Mouse (Mus musculus) gonadal fat pad, adult 2 months (tissue): ENCODE results near the gene Ms4a4c. TPM values are rescaled to one million over a fixed set of nuclear protein-coding genes. Genes with fewer than 3 reads are reported as not detected.
"Not testable (repeated sequence)": the region's sequence is repeated elsewhere in the genome, so short reads cannot be mapped to it uniquely, and the experiment has no call there.

Source experiments
- DNase-seq: peaks from one replicate; pipeline ENCODE4 v3.0.0-alpha.2; 2012; ENCODE audit warnings: low read depth
- polyA plus RNA-seq: library from polyadenylated mRNA; depleted of rRNA; stranded (reverse); fragments of >200 nt; gene quantifications from 2 replicates; pipeline ENCODE4 v1.2.3, GENCODE M21; 2012; rRNA removed

Ms4a4c gene
- 0.51 and 1.3 TPM in 2 replicates for polyA plus RNA-seq

- no peak for DNase-seq
Measured at GRCm38 (mm10) chr19:11404527-11404926, at the start of gene Ms4a4c. TSS of gene Ms4a4c (plus strand) at chr19:11404770.

DNA sequence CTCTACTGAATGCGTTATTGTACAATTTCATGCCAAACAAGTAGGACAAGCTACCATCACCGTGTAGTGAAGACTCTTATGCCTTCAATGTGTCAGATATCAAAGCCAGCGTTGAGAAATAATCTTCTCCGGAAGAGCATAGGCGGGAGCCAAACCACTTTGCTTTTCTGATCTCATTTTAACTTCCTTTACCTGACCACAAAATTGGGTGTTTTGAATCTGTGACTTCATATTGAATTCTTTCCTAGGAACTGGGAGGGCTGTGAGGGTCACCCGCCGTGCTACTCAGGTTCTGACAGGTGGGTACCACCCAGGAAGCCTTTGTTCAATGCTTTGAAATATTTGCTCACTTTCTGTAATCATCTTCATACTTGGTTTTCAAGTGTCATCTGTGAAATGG is 48.8 kb upstream of the Ms4a4c start:
- no peak for DNase-seq

DNA sequence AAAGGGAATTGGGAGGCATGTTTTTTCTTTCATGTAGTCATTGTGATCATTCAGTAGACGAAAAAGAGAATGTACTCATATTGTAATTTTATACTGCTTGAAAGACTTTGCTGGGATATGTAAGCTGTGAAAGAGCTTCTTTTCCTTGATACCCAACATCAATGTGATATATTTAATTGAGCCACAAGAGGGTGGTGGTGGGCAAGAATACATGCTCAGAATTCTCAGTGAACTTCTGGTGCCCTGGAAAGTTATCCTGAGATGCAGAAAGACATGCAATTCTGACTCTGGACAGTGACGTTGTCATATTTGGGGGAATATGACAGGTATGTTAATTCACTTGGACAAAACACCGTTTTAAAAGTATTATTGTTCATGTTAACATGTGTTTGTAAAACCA is 44.5 kb upstream of the Ms4a4c start:
- DNase-seq = no peak

DNA sequence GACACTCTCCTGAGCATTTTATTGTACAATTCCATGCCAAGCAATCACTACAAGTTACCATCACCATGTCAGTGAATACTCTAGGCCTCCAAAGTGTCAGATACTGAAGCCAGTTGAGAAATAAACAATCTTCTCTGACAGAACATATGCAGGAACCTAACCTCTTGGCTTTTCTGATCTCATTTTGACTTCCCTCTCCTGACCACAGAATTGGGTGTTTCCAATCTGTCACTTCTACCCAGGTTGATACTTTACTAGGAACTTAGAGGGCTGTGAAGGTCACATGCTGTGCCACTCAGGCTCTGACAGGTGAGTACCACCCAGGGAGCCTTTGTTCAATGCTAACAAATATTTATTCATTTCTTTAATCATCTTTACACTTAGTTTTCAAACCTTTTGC is 42.6 kb upstream of the Ms4a4c start:
- DNase-seq = no peak

DNA sequence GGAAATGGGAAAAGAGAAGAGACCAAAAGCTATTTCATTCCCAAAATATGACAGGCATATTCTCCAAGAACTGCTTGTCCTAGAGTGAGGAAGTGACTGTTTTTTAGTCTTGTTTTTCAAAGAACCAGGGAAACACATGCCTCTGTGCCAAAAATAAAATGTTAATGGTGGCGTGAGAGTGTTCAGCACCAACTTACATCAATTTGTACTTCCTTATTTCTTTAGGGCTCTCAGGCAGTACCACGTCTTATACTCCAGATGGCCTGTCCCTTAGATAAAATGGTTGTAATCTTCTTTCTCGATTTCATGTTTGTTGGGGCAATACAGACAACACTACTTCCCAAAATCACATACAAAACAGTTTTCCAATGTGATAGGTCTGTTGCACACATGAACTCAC is 36.3 kb upstream of the Ms4a4c start:
- DNase-seq = no peak

GRCm38 (mm10) chr19:11371181-11371580 is 33.4 kb upstream of the Ms4a4c start:
- DNase-seq = no peak

- DNase-seq = no peak
Measured at GRCm38 (mm10) chr19:11375273-11375672, 29.3 kb upstream of the Ms4a4c start, which contains the start of gene Ms4a4a. TSS of gene Ms4a4a (plus strand) at chr19:11375523.

- DNase-seq = no peak
Measured at GRCm38 (mm10) chr19:11376399-11376798, 28.2 kb upstream of the Ms4a4c start.

- no peak for DNase-seq
Measured at GRCm38 (mm10) chr19:11387109-11387508, 17.5 kb upstream of the Ms4a4c start.

GRCm38 (mm10) chr19:11387685-11388084 is 16.9 kb upstream of the Ms4a4c start:
- no peak for DNase-seq

GRCm38 (mm10) chr19:11388949-11389348 is 15.6 kb upstream of the Ms4a4c start:
- no peak for DNase-seq

DNA sequence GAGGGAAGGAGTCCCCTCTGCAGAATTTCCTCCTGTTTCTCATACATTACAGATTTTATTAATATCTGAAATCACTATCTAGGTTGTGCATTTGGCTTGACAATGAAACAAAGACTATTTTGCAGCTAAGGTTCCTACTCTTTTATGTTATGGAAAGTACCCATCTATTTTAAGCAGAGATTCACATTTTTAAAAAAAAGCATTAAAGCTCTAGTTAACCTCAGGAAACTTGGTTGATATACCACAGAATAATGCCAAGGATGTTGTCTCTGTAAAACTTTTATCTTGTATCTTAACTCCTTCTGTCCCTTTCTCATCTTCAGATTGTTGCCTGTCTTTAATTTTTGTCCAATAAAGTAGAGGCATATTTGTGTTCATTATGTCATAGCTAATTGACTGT is 8.8 kb upstream of the Ms4a4c start:
- no peak for DNase-seq

DNA sequence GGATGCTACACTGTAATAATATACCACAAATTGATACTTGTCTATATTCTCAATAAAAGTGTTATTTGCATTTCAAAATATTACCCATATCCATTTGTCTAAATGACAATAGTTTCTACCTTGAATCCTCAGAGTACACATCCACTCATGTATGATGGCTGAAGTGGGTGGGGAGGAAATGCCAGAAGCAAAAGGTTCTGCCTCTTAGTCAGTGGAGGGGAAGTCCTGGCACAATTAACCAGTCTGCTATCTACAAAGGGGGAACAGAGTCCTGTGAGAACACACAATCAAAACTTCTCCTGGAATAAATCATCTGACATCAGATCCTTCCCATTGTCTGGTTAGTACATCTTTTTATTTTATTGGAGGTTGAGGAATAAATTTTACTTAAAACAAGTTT is 2.9 kb downstream of the Ms4a4c start:
- no peak for DNase-seq

- no peak for DNase-seq
Measured at GRCm38 (mm10) chr19:11408591-11408990, 4.0 kb downstream of the Ms4a4c start.

DNA sequence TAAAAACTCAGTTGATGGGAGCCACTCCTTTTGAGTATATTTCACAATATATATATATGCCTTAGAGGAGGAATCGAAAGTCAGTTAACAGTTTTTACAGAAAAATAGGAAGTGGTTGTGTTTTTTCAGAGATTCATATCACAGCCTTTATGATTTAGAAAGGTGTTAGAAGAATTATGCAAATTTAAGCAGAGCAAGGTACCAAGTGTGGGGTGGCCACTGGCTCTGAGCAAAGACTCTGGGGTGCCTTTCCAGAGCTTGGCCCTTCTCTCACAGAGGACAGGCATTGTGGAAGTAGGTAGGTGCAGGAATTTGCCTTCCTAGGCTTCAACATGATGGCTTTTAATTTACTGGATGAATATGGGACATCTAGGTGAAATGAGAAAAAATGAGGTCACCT is 7.1 kb downstream of the Ms4a4c start:
- DNase-seq = no peak

- no peak for DNase-seq
Measured at GRCm38 (mm10) chr19:11414084-11414483, 9.5 kb downstream of the Ms4a4c start.

- no peak for DNase-seq
Measured at GRCm38 (mm10) chr19:11415581-11415980, 11.0 kb downstream of the Ms4a4c start.

DNA sequence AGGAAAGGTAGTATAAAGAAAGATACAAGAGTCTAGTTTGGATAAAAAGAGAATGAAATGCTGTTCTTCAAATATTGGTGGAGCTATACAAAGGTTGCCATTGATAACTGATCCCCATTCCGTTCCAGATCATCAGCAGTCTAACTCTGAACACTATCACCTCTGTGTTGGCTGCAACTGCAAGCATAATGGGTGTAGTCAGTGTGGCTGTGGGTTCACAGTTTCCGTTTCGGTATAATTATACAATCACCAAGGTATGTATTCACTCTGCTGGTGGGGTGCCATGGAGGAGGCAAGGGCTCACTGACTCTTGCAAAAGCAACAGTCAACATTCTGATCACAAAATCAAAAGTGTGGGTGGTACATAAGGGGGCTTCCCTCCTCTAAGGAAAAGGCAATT is 14.3 kb downstream of the Ms4a4c start:
- not testable (repeated sequence) for DNase-seq

GRCm38 (mm10) chr19:11431209-11431608 is 26.6 kb downstream of the Ms4a4c start:
- not testable (repeated sequence) for DNase-seq

- no peak for DNase-seq
Measured at GRCm38 (mm10) chr19:11435058-11435834, 30.7 kb downstream of the Ms4a4c start.

DNA sequence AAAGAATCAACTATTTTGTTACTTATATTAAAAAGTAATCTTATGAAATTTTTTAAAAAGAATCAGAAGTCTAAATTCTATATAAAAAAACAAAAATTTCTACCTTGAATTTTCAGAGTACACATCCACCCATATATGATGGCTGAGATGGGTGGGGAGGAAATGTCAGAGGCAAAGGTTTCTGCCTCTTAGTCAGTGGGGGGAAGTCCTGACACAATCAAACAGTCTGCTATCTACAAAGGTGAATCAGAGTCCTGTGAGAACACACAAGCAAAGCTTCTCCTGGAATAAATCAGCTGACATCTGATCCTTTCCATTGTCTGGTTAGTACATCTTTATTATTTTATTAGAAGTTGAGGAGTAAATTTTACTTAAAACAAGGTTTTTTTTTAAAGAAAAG is 38.8 kb downstream of the Ms4a4c start, which contains the start of gene Ms4a4b:
Gene Ms4a4b, plus strand, starts transcription at position 216 of the 400 bp plus-strand sequence.
- DNase-seq = no peak

GRCm38 (mm10) chr19:11443964-11444363 is 39.4 kb downstream of the Ms4a4c start:
- no peak for DNase-seq

- DNase-seq = no peak
Measured at GRCm38 (mm10) chr19:11447238-11447637, 42.7 kb downstream of the Ms4a4c start.

GRCm38 (mm10) chr19:11459041-11459440 is 54.5 kb downstream of the Ms4a4c start:
- not testable (repeated sequence) for DNase-seq
